Mouse (Mus musculus) mouse embryonic stem cell (cell line): ENCODE results near the gene Cmtr2.

Experiments used
- in situ Hi-C, 2 experiments: fragments of 300-500 bp; cut with MboI; formaldehyde crosslinking; loops; 1 replicate in 1 of 2; 3 replicates in 1 of 2; pipeline ENCODE4 v1.14.3; 2019 to 2020; ENCODE audit warnings: low sequenced_read_pairs in 2 of 2, low pct_unique_long_range_greater_than_20kb in 1 of 2, mixed read lengths in 1 of 2; ENCODE audit not compliant: unreplicated experiment in 1 of 2

Cmtr2 gene

GRCm38 (mm10) chr8:110215365-110215764 is at the start of gene Cmtr2:
Gene Cmtr2, plus strand, starts transcription at chr8:110215665.
- in situ Hi-C loops, result no loop called here

GRCm38 (mm10) chr8:110166270-110166669 is 49.2 kb upstream of the Cmtr2 start:
- in situ Hi-C loops, result no loop called here

DNA sequence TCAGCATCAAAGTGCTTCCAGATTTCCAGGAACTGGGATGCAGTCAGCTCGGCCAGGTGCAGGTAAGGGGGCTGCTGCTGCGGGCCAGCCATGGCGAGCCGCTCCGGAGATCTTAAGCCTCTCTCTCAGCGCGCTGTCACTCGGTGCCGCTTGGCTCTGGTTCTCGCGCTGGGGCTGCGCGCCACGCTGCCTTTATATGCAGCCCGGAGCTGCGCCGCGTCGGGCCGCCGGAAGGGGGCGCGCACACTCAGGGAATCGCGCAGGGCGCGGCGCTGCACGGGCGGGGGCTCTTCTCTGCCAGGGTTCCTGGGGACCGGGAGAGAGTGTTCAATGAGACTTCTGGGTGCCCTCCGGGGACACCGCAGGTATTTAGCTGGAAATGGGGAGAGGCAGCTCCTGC is 47.4 kb upstream of the Cmtr2 start, which contains the start of gene Calb2:
Calb2 (minus strand) TSS at position 165 of the 400 bp plus-strand sequence.
- in situ Hi-C loops, result no loop called here

GRCm38 (mm10) chr8:110172161-110172560 is 43.3 kb upstream of the Cmtr2 start:
- in situ Hi-C loops, result no loop called here

- in situ Hi-C loops, result no loop called here
Measured at GRCm38 (mm10) chr8:110174826-110175225, 40.6 kb upstream of the Cmtr2 start.

GRCm38 (mm10) chr8:110177359-110178155 is 37.9 kb upstream of the Cmtr2 start:
- in situ Hi-C loops, result no loop called here

GRCm38 (mm10) chr8:110182735-110183367 is 32.6 kb upstream of the Cmtr2 start:
- in situ Hi-C loops, result no loop called here

GRCm38 (mm10) chr8:110183748-110184147 is 31.7 kb upstream of the Cmtr2 start:
- in situ Hi-C loops, result no loop called here

DNA sequence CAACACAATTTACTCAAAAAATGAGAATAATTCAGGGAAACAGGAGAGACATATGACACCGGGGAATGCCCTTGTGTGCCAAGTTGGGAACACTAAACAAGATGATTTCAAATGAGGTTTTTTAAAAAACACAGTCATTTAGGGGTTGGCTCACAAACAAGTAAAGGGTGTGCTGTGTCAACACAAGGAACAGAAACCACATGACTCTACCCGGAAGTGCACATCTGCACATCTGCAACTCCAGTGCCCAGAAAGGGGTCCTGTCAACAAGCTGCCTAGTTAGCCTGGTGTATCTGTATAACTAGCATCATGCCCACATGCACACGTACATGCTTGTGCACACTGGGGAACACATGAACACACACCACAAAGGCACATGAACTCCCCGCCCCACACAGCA is 29.9 kb upstream of the Cmtr2 start:
- in situ Hi-C loops, result no loop called here

- in situ Hi-C loops, result no loop called here
Measured at GRCm38 (mm10) chr8:110188961-110189750, 26.3 kb upstream of the Cmtr2 start.

DNA sequence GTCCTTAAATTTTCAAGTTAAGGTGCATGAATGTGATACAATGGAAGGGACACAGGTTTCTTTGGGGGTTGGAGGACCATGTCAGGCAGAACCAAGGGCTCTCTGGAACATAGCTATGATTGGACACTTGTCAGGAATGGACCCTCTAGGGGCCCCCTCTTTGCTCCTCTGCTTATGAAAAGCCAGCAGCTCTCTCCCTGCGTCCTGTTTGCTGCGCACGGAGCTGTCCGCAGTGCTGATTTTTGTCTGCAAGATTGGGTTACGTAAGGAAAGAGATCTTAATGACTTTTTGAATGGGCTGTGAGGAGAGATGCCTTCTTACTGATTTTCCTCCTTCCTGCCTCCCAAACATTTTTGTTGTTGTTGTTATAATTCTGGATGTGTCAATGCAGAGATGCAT is 18.8 kb upstream of the Cmtr2 start:
- in situ Hi-C loops, result no loop called here

DNA sequence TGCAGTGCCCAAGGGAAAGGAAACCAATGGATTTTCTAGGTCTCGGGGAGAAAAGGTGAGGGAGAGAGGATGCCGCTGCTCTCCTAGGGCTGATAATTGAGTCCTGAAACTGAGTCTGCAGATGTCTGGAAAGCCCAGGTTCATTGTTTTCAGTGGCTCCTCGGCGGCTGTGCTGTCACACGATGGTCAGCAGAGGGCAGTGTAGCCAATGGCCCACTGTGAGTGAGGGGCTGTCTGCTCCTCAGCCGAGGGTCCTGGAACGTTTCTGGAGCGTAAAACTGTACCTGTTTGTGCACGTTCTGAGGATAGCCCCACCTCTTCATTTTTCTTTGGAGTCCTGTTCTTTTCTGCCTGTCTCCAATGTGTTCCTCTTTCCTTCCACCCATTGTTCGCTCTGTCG is 13.7 kb upstream of the Cmtr2 start:
- in situ Hi-C loops, result no loop called here

- in situ Hi-C loops, result no loop called here
Measured at GRCm38 (mm10) chr8:110216253-110216652, 788 bp downstream of the Cmtr2 start.

DNA sequence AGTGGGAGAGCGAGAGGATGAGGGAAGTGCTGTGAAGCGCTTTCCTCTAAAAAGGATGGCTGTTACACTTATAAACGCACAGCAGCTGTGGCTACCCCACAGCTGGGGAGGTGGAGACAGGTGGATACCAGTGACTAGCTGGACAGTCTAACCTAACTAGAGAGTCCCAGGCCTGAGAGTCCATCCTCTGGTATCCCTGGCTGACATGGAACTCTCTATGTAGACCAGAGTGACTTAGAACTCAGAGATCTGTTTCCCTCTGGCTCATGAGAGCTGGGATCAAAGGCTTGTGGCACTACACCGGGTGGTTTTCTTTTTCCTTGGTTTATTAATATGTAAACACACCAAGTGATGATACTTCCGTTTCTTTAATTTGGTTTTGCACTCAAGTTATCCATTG is 1.7 kb downstream of the Cmtr2 start:
- in situ Hi-C loops, result no loop called here

- in situ Hi-C loops, result no loop called here
Measured at GRCm38 (mm10) chr8:110217681-110218131, 2.2 kb downstream of the Cmtr2 start.

GRCm38 (mm10) chr8:110218511-110218910 is 3.0 kb downstream of the Cmtr2 start:
- in situ Hi-C loops, result no loop called here

- in situ Hi-C loops, result no loop called here
Measured at GRCm38 (mm10) chr8:110220936-110221335, 5.5 kb downstream of the Cmtr2 start.

DNA sequence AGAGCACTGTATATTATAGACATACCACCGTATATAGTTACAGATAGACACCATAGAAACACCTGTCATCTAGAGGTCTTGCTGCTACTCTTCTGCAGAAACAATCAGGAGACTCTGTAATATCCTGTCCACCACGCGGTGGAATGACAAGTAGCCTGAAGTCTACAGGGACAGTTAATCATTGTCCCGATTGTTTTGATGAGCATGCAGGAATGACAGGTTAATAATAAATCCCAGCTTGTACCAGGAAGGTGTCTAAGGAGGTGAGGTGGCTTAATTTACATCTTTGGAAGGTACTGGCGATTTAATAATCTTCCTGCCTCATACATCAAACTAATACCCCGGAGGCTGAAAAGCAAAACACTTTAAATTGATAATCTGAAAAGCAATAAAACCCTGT is 15.3 kb downstream of the Cmtr2 start:
- in situ Hi-C loops, result no loop called here
